Mouse (Mus musculus): Measurements from ENCODE around the gene Arl6. TPM values are rescaled to one million over a fixed set of nuclear protein-coding genes. Genes with fewer than 3 reads are reported as not detected.

Arl6 gene
- polyA plus RNA-seq, 1 experiment from 2014 or later, result 34.8 TPM

Other genes starting within 250 kb of the Arl6 start
- gene Gabrr3, start 232.1 kb downstream of the Arl6 start, polyA plus RNA-seq (2015; fragmentation: Nextera tagmentation; extraction: Ambion mirVana), result 0.04 and 0.05 TPM in 2 replicates
- gene Riox2, start 167.6 kb downstream of the Arl6 start, polyA plus RNA-seq (2015; fragmentation: Nextera tagmentation; extraction: Ambion mirVana), result 30.8 and 36.2 TPM in 2 replicates
- gene Crybg3, start 38.4 kb downstream of the Arl6 start, polyA plus RNA-seq (2015; fragmentation: Nextera tagmentation; extraction: Ambion mirVana), result 11.4 and 12.7 TPM in 2 replicates

All from embryonic facial prominence, embryonic 15.5 days (tissue).